In the genomic region with DNA sequence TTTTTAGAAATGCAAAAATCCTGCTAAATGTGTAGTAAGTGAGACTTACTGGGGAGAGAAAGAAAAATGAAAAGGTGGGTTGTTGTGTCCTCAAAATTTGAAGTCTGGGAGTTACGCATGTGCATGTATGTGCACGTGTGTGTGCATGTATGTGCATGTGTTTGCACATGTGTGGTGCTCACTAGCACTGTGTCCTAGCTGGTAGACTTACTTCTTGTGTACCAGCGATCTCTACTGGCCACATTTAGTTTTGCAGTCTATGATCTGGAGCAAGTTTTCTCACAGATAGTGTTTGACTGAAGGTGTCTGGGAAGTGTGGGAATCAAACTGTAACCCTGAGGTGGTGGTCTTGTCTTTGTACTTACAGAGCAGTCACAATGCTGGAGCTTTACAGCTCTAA, we compare ENCODE assay signal across 8 mouse cellular contexts. TPM values are rescaled to one million over a fixed set of nuclear protein-coding genes. Genes with fewer than 3 reads are reported as not detected.
DNase-seq lines count a peak whose midpoint lies in the region; ATAC-seq and TF ChIP-seq lines count a peak whose summit lies in the region.

No protein-coding gene starts in this region.

- ATAC-seq in forebrain, postnatal 0 days, result no peak; the same call in 1 of the 2 replicates
- ATAC-seq in forebrain, embryonic 15.5 days (replicated peaks), result no peak
- ATAC-seq in common myeloid progenitor, adult 5-6 weeks (replicated peaks; ENCODE audit: low read depth, poor library complexity, severe bottlenecking), result peak; percentile 87
- ATAC-seq in midbrain, embryonic 13.5 days, result 0 out of 2 replicates have a peak, but pooled peaks have one; percentile 45

- no peak overlapping the region for H3K4me3 ChIP-seq in forebrain, postnatal 0 days (ENCODE audit: low read depth, low read length)
- H3K4me3 ChIP-seq in forebrain, embryonic 15.5 days, result no peak overlapping the region
- H3K4me3 ChIP-seq in midbrain, embryonic 13.5 days (replicated peaks), result no peak overlapping the region

- no peaks in the 10 kb centered on the region for H3K36me3 ChIP-seq in forebrain, postnatal 0 days (ENCODE audit: insufficient read depth)
- no peaks in the 10 kb centered on the region for H3K36me3 ChIP-seq in forebrain, embryonic 15.5 days
- H3K36me3 ChIP-seq in midbrain, embryonic 13.5 days, result no peaks in the 10 kb centered on the region

- no peak overlapping the region for H3K27ac ChIP-seq in forebrain, postnatal 0 days (ENCODE audit: low read depth, low read length)
- no peak overlapping the region for H3K27ac ChIP-seq in forebrain, embryonic 15.5 days (replicated peaks)
- H3K27ac ChIP-seq in midbrain, embryonic 13.5 days, result no peak overlapping the region

- no peaks in the 10 kb centered on the region for H3K4me1 ChIP-seq in forebrain, postnatal 0 days (ENCODE audit: insufficient read depth)
- H3K4me1 ChIP-seq in forebrain, embryonic 15.5 days, result no peaks in the 10 kb centered on the region
- no peaks in the 10 kb centered on the region for H3K4me1 ChIP-seq in midbrain, embryonic 13.5 days (replicated peaks)

- peak; percentile 45 for DNase-seq in forebrain, postnatal 0 days
- peak; percentile 11 for DNase-seq in right cerebral cortex, adult 18-20 months
- DNase-seq in right cerebral cortex, postnatal 25 days, result no peak
- DNase-seq in kidney, adult 9 months, result peak; percentile 63
- DNase-seq in urinary bladder, postnatal 4 days (ENCODE audit: low spot score in 2 of 2), result no peak

- H3K4me2 ChIP-seq in forebrain, postnatal 0 days (ENCODE audit: low read depth), result no peak overlapping the region
- no peak overlapping the region for H3K4me2 ChIP-seq in forebrain, embryonic 15.5 days (replicated peaks)
- no peak overlapping the region for H3K4me2 ChIP-seq in midbrain, embryonic 13.5 days (replicated peaks)

- no peaks in the 10 kb centered on the region for H3K27me3 ChIP-seq in forebrain, postnatal 0 days (ENCODE audit: insufficient read depth, low read length)
- no peaks in the 10 kb centered on the region for H3K27me3 ChIP-seq in forebrain, embryonic 15.5 days
- H3K27me3 ChIP-seq in midbrain, embryonic 13.5 days, result no peaks in the 10 kb centered on the region

- H3K9me3 ChIP-seq in forebrain, postnatal 0 days (ENCODE audit: low read length), result no peaks in the 10 kb centered on the region
- H3K9me3 ChIP-seq in forebrain, embryonic 15.5 days, result no peaks in the 10 kb centered on the region
- H3K9me3 ChIP-seq in midbrain, embryonic 13.5 days, result no peaks in the 10 kb centered on the region

- peak; percentile 74 for TF ChIP-seq CTCF in forebrain, postnatal 0 days (IDR thresholded peaks at IDR 0.05; ENCODE audit: low read depth)

- 25% methylated on average over 3 of the region's 3 CpGs for WGBS in forebrain, postnatal 0 days
- 21% methylated on average over 3 of the region's 3 CpGs for WGBS in forebrain, embryonic 15.5 days
- WGBS in midbrain, embryonic 13.5 days, result 36% methylated on average over 3 of the region's 3 CpGs

- no peak overlapping the region for H3K9ac ChIP-seq in forebrain, postnatal 0 days
- no peak overlapping the region for H3K9ac ChIP-seq in forebrain, embryonic 15.5 days (replicated peaks)
- no peak overlapping the region for H3K9ac ChIP-seq in midbrain, embryonic 13.5 days (replicated peaks)

RNA-seq across cellular contexts. Expression of a gene that starts 14.2 kb away (rescaled TPM):
- 0.14 TPM in 1 of 2 replicates, not detected in the other for total RNA-seq in forebrain, postnatal 0 days (2014; rRNA removed)
- polyA plus RNA-seq in forebrain, postnatal 0 days (2015; fragmentation: Nextera tagmentation; extraction: Ambion mirVana), result not detected in 2 replicates
- polyA plus RNA-seq in forebrain, embryonic 15.5 days (2015; fragmentation: Nextera tagmentation; extraction: Ambion mirVana), result not detected in 2 replicates
- not detected in 2 replicates for total RNA-seq in common myeloid progenitor, adult 5-6 weeks (2017)
- not detected in 2 replicates for polyA plus RNA-seq in midbrain, embryonic 13.5 days (2015; fragmentation: Nextera tagmentation; extraction: Ambion mirVana)

RNA-seq across cellular contexts. Expression of a gene that starts 15.8 kb away (rescaled TPM):
- total RNA-seq in forebrain, postnatal 0 days (2014; rRNA removed), result not detected in 2 replicates
- not detected in 2 replicates for polyA plus RNA-seq in forebrain, postnatal 0 days (2015; fragmentation: Nextera tagmentation; extraction: Ambion mirVana)
- not detected in 2 replicates for polyA plus RNA-seq in forebrain, embryonic 15.5 days (2015; fragmentation: Nextera tagmentation; extraction: Ambion mirVana)
- total RNA-seq in common myeloid progenitor, adult 5-6 weeks (2017), result not detected in 2 replicates
- not detected in 2 replicates for polyA plus RNA-seq in midbrain, embryonic 13.5 days (2015; fragmentation: Nextera tagmentation; extraction: Ambion mirVana)

RNA-seq across cellular contexts. Expression of a gene that starts 18.9 kb away (rescaled TPM):
- total RNA-seq in forebrain, postnatal 0 days (2014; rRNA removed), result 0.14 and 0.15 TPM in 2 replicates
- polyA plus RNA-seq in forebrain, postnatal 0 days (2015; fragmentation: Nextera tagmentation; extraction: Ambion mirVana), result 0.34 and 0.44 TPM in 2 replicates
- polyA plus RNA-seq in forebrain, embryonic 15.5 days (2015; fragmentation: Nextera tagmentation; extraction: Ambion mirVana), result 0.33 and 0.52 TPM in 2 replicates
- 0.92 and 1.2 TPM in 2 replicates for total RNA-seq in common myeloid progenitor, adult 5-6 weeks (2017)
- polyA plus RNA-seq in midbrain, embryonic 13.5 days (2015; fragmentation: Nextera tagmentation; extraction: Ambion mirVana), result 0.38 and 1.0 TPM in 2 replicates

RNA-seq across cellular contexts. Expression of a gene that starts 31.6 kb away (rescaled TPM):
- total RNA-seq in forebrain, postnatal 0 days (2014; rRNA removed), result not detected in 2 replicates
- polyA plus RNA-seq in forebrain, postnatal 0 days (2015; fragmentation: Nextera tagmentation; extraction: Ambion mirVana), result not detected in 2 replicates
- polyA plus RNA-seq in forebrain, embryonic 15.5 days (2015; fragmentation: Nextera tagmentation; extraction: Ambion mirVana), result not detected in 2 replicates
- not detected in 2 replicates for total RNA-seq in common myeloid progenitor, adult 5-6 weeks (2017)
- not detected in 2 replicates for polyA plus RNA-seq in midbrain, embryonic 13.5 days (2015; fragmentation: Nextera tagmentation; extraction: Ambion mirVana)

RNA-seq across cellular contexts. Expression of a gene that starts 59.0 kb away (rescaled TPM):
- total RNA-seq in forebrain, postnatal 0 days (2014; rRNA removed), result 63.4 and 79.8 TPM in 2 replicates
- polyA plus RNA-seq in forebrain, postnatal 0 days (2015; fragmentation: Nextera tagmentation; extraction: Ambion mirVana), result 114 TPM in 2 replicates
- polyA plus RNA-seq in forebrain, embryonic 15.5 days (2015; fragmentation: Nextera tagmentation; extraction: Ambion mirVana), result 218 and 222 TPM in 2 replicates
- 79.8 and 85.1 TPM in 2 replicates for total RNA-seq in common myeloid progenitor, adult 5-6 weeks (2017)
- 237 and 241 TPM in 2 replicates for polyA plus RNA-seq in midbrain, embryonic 13.5 days (2015; fragmentation: Nextera tagmentation; extraction: Ambion mirVana)

Comparison
In these comparisons a context has a peak if more than half of its experiments do, and no peak if none do; other contexts are left out.
1. DNase-seq: peak in forebrain, postnatal 0 days (single experiment), right cerebral cortex, adult 18-20 months (single experiment) and kidney, adult 9 months (single experiment); none in right cerebral cortex, postnatal 25 days (single experiment) and urinary bladder, postnatal 4 days (0 of 2).
2. ATAC-seq: peak in common myeloid progenitor, adult 5-6 weeks (single experiment) and midbrain, embryonic 13.5 days (single experiment); none in forebrain, postnatal 0 days (single experiment) and forebrain, embryonic 15.5 days (single experiment).